Mouse (Mus musculus) cortical plate, adult 2 months (tissue): ENCODE data around the gene L3mbtl4.

Experiments used
- CTCF ChIP-seq: fragments of 200-500 bp; IDR thresholded peaks from 2 replicates; pipeline ENCODE4 v1.5.1; 2011; ENCODE audit warnings: mild to moderate bottlenecking, control low read depth, low read length; ENCODE audit not compliant: insufficient read depth; ENCODE audit errors: extremely low read depth
- POLR2A ChIP-seq: fragments of 200-500 bp; IDR thresholded peaks from 2 replicates; pipeline ENCODE4 v1.6.1; 2011; ENCODE audit warnings: mild to moderate bottlenecking, low read length, control low read depth; ENCODE audit not compliant: insufficient read depth; ENCODE audit errors: extremely low read depth

- TF ChIP-seq CTCF, result no peak
- TF ChIP-seq POLR2A, result no peak
These were observed 216.6 kb downstream of the L3mbtl4 start for GRCm38 (mm10) chr17:68490065-68490691.
